Mouse (Mus musculus): ENCODE results near the gene Trim59. TPM values are rescaled to one million over a fixed set of nuclear protein-coding genes. Genes with fewer than 3 reads are reported as not detected.
A peak's percentile ranks its signal among the peaks of the same experiment; 100 is the strongest.

The Trim59 gene
- polyA plus RNA-seq, 1 experiment from 2014 or later, result 16.4 TPM

DNA sequence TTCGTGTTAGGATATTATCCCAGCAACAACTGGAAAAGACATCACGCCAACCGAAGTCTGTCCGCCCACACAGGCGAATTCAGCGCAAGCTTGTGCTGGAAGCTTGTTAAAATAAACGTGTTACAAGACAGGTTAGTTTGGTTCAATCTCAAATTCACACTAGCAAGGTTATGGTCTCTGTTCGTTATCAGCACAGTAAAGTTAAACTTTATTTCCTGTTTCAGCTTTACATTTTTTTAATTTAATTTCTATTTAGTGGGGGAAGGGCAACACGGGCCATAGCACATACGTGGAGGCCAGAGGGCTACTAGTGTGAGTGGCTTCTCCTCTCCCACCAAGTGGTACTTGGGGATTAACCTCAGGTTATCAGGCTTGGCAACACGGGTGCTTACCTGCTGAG lies 7.3 kb upstream of the Trim59 start:
- 89% methylated on average over 11 of the region's 11 CpGs for WGBS
- no peak overlapping the region for H3K27ac ChIP-seq (ENCODE audit: low read depth, low read length)
- no peak overlapping the region for H3K4me3 ChIP-seq (ENCODE audit: low read depth, low read length)
- no peaks in the 10 kb centered on the region for H3K9me3 ChIP-seq (ENCODE audit: control insufficient read depth)
- no peak overlapping the region for H3K4me2 ChIP-seq (replicated peaks; ENCODE audit: low read depth)
- no peaks in the 10 kb centered on the region for H3K36me3 ChIP-seq (ENCODE audit: control insufficient read depth, insufficient read depth)
- H3K27me3 ChIP-seq (replicated peaks; ENCODE audit: control insufficient read depth, insufficient read depth, low read length), result no peaks in the 10 kb centered on the region
- H3K4me1 ChIP-seq (replicated peaks; ENCODE audit: control insufficient read depth, insufficient read depth, low read length), result no peaks in the 10 kb centered on the region
- no peak overlapping the region for H3K9ac ChIP-seq (ENCODE audit: low read depth, low read length)
- no peak for TF ChIP-seq CTCF (IDR thresholded peaks at IDR 0.05; ENCODE audit: low read depth)
- no peak for ATAC-seq

DNA sequence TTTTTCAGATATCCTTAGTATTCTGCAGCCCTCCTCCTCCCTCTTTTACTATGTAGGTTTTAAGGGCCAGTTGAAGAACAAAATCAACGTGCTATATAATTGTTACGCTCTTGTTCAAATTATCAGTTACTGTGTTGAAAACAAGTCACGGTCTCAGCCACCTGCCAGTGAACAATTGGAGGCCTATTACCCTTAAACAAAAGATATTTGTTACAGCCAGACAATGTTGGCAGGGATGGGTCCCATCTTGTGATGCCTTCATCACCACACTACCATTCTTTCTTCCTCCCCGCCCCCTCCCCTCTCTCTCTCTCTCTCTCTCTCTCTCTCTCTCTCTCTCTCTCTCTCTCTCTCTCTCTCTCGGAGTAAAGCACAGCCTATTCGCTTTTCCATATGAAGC lies 4.5 kb upstream of the Trim59 start:
- H3K9ac ChIP-seq (ENCODE audit: low read depth, low read length), result no peak overlapping the region
- H3K36me3 ChIP-seq (ENCODE audit: control insufficient read depth, insufficient read depth), result no peaks in the 10 kb centered on the region
- no peak for ATAC-seq
- H3K27me3 ChIP-seq (replicated peaks; ENCODE audit: control insufficient read depth, insufficient read depth, low read length), result no peaks in the 10 kb centered on the region
- H3K4me3 ChIP-seq (ENCODE audit: low read depth, low read length), result no peak overlapping the region
- no peak overlapping the region for H3K27ac ChIP-seq (ENCODE audit: low read depth, low read length)
- 82% methylated on average over 6 of the region's 6 CpGs for WGBS
- no peak for TF ChIP-seq CTCF (IDR thresholded peaks at IDR 0.05; ENCODE audit: low read depth)
- no peaks in the 10 kb centered on the region for H3K9me3 ChIP-seq (ENCODE audit: control insufficient read depth)
- no peak overlapping the region for H3K4me2 ChIP-seq (replicated peaks; ENCODE audit: low read depth)
- no peaks in the 10 kb centered on the region for H3K4me1 ChIP-seq (replicated peaks; ENCODE audit: control insufficient read depth, insufficient read depth, low read length)

DNA sequence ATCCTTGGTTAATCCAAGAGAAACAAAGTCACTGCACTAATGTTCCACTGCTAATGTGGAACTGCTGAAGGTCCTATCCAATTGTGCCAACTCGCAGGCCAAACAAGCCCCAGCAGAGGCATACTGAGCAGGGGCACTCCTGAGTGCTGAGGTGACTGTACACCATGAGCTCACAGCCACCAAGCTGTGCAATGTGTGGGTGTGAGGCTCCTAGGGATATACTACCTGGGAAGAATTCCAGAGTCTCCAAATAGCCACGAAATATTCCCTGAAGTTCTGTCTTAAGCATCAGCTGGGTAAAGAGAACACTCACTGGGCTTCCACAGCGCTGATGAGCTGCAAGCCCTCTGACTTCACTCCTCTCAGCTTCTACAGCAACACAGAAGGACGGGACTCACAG lies 3.1 kb upstream of the Trim59 start:
- H3K4me1 ChIP-seq (replicated peaks; ENCODE audit: control insufficient read depth, insufficient read depth, low read length), result no peaks in the 10 kb centered on the region
- no peak for ATAC-seq
- H3K27me3 ChIP-seq (replicated peaks; ENCODE audit: control insufficient read depth, insufficient read depth, low read length), result no peaks in the 10 kb centered on the region
- H3K4me2 ChIP-seq (replicated peaks; ENCODE audit: low read depth), result no peak overlapping the region
- no peak overlapping the region for H3K4me3 ChIP-seq (ENCODE audit: low read depth, low read length)
- no peak overlapping the region for H3K27ac ChIP-seq (ENCODE audit: low read depth, low read length)
- no peaks in the 10 kb centered on the region for H3K9me3 ChIP-seq (ENCODE audit: control insufficient read depth)
- no peak for TF ChIP-seq CTCF (IDR thresholded peaks at IDR 0.05; ENCODE audit: low read depth)
- WGBS, result 86% methylated on average over 4 of the region's 4 CpGs
- no peaks in the 10 kb centered on the region for H3K36me3 ChIP-seq (ENCODE audit: control insufficient read depth, insufficient read depth)
- H3K9ac ChIP-seq (ENCODE audit: low read depth, low read length), result no peak overlapping the region

DNA sequence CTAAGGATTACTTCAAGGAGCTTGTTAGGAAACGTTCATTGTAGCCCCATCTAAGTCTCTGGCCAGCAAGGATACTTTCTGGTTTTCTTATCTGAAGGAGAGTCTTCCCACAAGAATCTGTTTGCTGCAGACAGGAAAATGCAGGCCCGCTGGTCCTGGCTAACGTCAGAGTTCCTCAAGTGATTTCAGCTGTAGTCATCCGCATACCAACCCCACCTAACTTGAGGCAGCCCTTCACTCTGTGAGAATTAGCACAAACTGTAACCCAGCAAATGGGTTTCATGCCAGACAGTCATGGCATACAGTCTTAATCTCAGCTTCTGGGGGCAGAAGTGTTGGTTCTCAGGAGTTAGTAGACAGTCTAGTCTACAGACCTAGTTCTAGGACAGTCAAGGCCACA lies 2.0 kb upstream of the Trim59 start:
- no peak overlapping the region for H3K4me3 ChIP-seq (ENCODE audit: low read depth, low read length)
- no peak for ATAC-seq
- H3K27me3 ChIP-seq (replicated peaks; ENCODE audit: control insufficient read depth, insufficient read depth, low read length), result no peaks in the 10 kb centered on the region
- WGBS, result 76% methylated on average over 4 of the region's 4 CpGs
- no peak overlapping the region for H3K27ac ChIP-seq (ENCODE audit: low read depth, low read length)
- H3K4me2 ChIP-seq (replicated peaks; ENCODE audit: low read depth), result no peak overlapping the region
- no peak for TF ChIP-seq CTCF (IDR thresholded peaks at IDR 0.05; ENCODE audit: low read depth)
- H3K9me3 ChIP-seq (ENCODE audit: control insufficient read depth), result no peaks in the 10 kb centered on the region
- no peaks in the 10 kb centered on the region for H3K36me3 ChIP-seq (ENCODE audit: control insufficient read depth, insufficient read depth)
- H3K4me1 ChIP-seq (replicated peaks; ENCODE audit: control insufficient read depth, insufficient read depth, low read length), result no peaks in the 10 kb centered on the region
- H3K9ac ChIP-seq (ENCODE audit: low read depth, low read length), result no peak overlapping the region

DNA sequence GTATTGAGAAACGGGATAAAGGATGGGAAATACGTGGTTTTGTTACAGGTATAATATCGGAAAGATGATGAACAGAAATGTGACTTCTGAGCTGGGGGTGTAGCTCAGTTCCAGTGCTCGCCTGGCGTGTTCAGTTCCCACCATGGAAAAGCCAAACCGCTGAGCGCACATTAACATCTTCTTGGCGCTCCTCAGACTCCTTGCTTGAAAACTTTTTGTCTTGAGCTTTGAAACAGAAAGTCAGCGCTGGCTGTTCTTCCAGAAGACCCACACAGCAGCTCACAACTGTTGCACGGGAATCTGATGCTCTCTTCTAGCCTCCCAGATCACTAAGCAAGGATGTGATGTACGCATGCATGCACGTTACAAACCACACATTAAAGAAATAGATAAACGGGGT lies 1.2 kb upstream of the Trim59 start:
- TF ChIP-seq CTCF (IDR thresholded peaks at IDR 0.05; ENCODE audit: low read depth), result no peak
- H3K9ac ChIP-seq (ENCODE audit: low read depth, low read length), result no peak overlapping the region
- no peak for ATAC-seq
- WGBS, result 27% methylated on average over 13 of the region's 13 CpGs
- H3K27ac ChIP-seq (ENCODE audit: low read depth, low read length), result no peak overlapping the region
- H3K27me3 ChIP-seq (replicated peaks; ENCODE audit: control insufficient read depth, insufficient read depth, low read length), result no peaks in the 10 kb centered on the region
- H3K9me3 ChIP-seq (ENCODE audit: control insufficient read depth), result no peaks in the 10 kb centered on the region
- peak overlapping the region; percentile 93 for H3K4me3 ChIP-seq (ENCODE audit: low read depth, low read length)
- H3K4me2 ChIP-seq (replicated peaks; ENCODE audit: low read depth), result peak overlapping the region; percentile 82
- no peaks in the 10 kb centered on the region for H3K4me1 ChIP-seq (replicated peaks; ENCODE audit: control insufficient read depth, insufficient read depth, low read length)
- no peaks in the 10 kb centered on the region for H3K36me3 ChIP-seq (ENCODE audit: control insufficient read depth, insufficient read depth)

DNA sequence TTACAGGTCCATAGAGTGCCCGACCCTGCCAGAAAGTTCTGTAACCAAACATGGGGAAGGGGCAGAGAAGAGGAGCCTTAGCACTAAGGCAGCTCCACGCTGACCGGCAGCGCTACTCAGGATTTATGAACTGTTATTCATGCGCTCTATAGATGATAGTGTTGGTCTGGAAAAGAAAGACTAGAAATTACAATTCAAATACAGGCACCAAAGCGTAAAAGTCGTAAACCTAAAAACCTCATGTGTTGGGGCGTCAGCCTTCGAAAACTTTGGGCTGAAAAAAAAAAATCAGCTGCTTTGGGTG lies 797 bp upstream of the Trim59 start:
- Histone ChIP-seq H3K4me1 (replicated peaks; ENCODE audit: control insufficient read depth, insufficient read depth, low read length) (no peaks in the 10 kb centered on the region), H3K27me3 (replicated peaks; ENCODE audit: control insufficient read depth, insufficient read depth, low read length) (no peaks in the 10 kb centered on the region), H3K9me3 (ENCODE audit: control insufficient read depth) (no peaks in the 10 kb centered on the region), H3K27ac (ENCODE audit: low read depth, low read length) (peak overlapping the region; percentile 51), H3K4me2 (replicated peaks; ENCODE audit: low read depth) (peak overlapping the region; percentile 82), H3K36me3 (ENCODE audit: control insufficient read depth, insufficient read depth) (no peaks in the 10 kb centered on the region), H3K4me3 (ENCODE audit: low read depth, low read length) (peak overlapping the region; percentile 93), H3K9ac (ENCODE audit: low read depth, low read length) (peak overlapping the region; percentile 83)
- 4% methylated on average over 9 of the region's 9 CpGs for WGBS
- no peak for TF ChIP-seq CTCF (IDR thresholded peaks at IDR 0.05; ENCODE audit: low read depth)
- no peak for ATAC-seq

DNA sequence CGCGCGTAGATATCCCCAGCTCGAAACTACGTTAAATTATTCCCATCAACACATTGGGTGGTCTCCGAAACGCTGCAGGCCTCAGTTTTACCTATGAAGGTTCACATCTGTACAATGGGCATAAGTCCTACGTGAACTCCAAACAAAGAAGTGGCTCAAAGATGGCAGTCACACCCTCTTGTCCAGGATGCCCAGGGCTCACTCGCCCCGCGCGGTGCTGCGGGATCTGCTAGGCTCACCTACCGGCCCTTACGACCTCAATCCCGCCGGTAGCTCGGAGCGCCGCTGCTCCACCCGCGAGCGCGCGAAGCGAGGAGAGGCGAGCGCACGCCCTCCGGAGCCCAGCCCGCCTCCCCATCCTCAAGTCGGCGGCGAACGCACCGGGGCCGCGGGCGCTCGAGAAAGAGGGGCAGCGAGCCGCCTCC lies 376 bp downstream of the Trim59 start:
- Histone ChIP-seq H3K9ac (ENCODE audit: low read depth, low read length) (peak overlapping the region; percentile 83), H3K4me2 (replicated peaks; ENCODE audit: low read depth) (peak overlapping the region; percentile 82), H3K4me3 (ENCODE audit: low read depth, low read length) (peak overlapping the region; percentile 93), H3K4me1 (replicated peaks; ENCODE audit: control insufficient read depth, insufficient read depth, low read length) (no peaks in the 10 kb centered on the region), H3K36me3 (ENCODE audit: control insufficient read depth, insufficient read depth) (no peaks in the 10 kb centered on the region), H3K27me3 (replicated peaks; ENCODE audit: control insufficient read depth, insufficient read depth, low read length) (no peaks in the 10 kb centered on the region), H3K27ac (ENCODE audit: low read depth, low read length) (peak overlapping the region; percentile 51), H3K9me3 (ENCODE audit: control insufficient read depth) (no peaks in the 10 kb centered on the region)
- TF ChIP-seq CTCF (IDR thresholded peaks at IDR 0.05; ENCODE audit: low read depth), result no peak
- under 1% methylated on average over 32 of the region's 42 CpGs for WGBS
- peak; percentile 69 for ATAC-seq
